Mouse (Mus musculus) MEL-GATA-1-ER (cell line): ENCODE measurements around the gene Srgap2.

Experiments
- DNase-seq: peaks from one replicate; pipeline ENCODE4 v3.0.0-alpha.2; 2012; ENCODE audit warnings: low read depth; ENCODE audit errors: extremely low read depth

The Srgap2 gene

DNA sequence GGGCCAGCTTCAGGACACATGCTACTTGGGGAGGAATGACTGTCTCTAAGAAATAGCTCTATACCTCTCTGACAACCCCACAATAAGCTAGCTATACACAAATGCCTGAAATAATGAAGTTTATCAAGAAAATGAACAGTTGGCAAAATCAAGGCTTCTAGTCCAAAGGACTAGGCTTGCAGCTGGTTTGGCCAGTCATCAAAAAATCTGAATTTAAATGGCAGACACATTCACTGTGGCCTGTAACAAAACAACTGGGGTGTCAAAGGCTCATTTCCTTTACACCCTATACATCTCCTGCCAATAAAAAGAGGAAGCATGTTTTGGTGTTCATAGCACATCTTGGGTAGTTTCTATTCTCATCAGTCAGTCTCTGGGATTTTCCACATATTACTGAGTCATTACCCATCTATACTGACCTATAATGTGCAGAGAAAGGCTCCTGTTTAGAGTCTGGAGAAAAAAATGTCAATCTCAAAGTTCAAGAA, 53.5 kb downstream of the Srgap2 start:
- peak; percentile 46 for DNase-seq

DNA sequence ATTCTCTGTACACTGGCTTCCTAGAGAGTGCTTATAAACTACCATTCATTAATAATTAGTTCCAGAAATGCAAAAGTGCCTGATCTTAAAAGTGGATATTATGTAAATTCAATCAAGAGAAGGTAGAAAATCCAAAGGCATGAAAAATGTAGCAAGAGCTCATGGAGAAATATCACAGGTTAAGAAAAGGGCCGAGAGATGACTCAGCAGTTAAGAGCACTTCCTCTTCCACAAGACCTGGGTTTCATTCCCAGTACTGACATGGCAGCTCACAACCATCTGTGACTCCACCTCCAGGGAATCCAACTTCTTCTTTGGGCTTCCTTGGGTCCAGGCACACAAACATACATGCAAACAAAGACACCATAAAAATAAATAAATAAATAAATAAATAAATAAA, 56.6 kb downstream of the Srgap2 start:
- peak; percentile 80 for DNase-seq

DNA sequence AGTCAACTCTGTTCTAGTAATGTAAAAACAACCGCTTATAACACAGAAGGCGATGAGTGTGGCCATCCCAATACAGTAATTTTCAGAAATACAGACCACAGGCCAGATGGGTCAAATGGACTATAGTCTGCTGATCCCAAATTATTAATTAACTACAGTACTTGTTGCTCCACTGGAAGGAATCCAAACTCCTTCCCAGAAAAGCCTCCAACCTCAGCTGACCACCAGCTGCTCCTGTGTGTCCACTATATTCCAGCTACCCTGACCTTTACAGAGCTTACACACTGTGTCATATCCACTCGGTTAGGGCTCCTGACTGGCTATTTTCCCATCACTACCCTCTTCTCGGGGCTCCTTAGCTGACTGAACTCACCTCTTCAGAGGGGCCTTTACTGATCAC, 61.3 kb downstream of the Srgap2 start:
- no peak for DNase-seq

DNA sequence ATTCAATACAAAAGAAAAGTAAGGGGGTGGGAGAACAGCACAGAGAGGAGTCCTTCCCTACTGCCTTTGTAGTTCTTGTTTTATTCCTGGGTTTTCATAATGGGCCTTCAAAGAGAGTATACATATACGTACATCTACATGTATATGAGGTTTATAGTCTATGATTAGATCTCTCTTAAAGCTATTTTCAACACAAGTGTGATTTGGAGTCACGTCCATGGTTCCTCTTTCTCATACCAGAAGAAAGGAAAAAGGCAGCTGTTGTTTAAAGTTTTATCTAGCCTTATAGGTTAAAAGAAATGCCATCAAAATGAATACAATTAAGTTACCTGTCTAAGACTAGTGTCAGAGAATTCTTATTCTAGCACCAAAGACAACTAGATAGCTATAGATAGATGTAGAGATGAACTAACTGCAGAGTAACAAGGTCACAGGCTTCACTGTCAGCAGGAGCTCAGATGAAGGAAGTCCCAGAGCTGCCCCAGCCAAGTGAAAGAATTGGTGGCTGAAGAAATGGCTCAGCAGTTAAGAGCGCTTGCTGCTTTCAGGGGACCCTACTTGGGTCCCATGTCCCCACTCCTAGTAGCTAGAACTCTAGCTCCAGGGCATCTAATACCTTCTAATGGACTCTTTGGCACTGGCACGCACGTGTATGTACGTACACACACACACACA, 63.1 kb downstream of the Srgap2 start:
- DNase-seq: no peak

DNA sequence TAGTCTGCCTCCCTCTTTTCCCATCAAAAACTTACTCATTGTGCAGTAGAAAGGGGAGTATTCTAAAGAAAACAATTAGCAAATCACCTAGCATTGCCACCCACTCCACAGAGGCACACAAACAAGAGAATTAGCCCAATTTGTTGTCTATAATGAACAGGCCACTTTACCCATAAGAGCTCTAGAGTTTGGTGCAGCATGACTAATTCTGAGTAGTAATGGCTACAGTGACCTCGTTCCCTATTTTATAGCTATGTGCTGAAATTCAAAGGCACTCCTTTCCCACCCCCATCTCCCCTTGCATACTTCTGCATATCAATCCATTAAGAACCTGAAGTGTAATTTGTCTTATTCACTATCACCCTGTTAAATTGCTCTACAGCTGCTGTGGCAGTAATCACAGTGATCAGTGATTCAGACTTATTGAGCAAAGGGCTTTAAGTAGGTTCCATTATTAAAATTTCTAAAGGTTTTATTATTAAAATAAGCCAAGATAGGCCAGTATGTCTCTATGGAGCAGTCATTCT, 64.5 kb downstream of the Srgap2 start:
- no peak for DNase-seq

DNA sequence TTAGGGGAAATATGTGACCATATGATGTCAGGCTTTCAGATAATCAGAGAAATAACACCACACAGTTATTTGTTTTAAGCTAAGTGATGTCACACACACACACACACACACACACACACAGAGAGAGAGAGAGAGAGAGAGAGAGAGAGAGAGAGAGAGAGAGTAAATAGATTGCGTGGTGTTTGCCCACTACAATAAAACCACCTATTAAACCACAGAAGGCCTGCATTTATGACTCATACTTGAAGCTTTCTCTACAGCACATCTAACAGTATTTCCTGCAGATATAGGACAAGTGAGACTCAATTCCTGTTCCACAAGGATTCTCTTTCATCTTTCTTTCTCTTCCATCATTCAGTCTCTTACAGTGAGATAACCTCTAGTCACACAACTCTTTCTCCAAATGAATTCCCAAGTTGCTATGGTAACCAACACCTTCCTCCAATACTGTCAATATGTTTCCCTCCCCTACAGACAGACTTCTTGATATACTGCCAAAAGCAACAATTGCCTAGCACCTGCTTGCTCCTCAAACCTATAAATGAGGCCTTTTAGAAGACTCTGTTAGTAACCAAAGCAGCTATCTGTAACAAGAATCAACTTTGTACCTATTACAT, 66.1 kb downstream of the Srgap2 start:
- DNase-seq: no peak

DNA sequence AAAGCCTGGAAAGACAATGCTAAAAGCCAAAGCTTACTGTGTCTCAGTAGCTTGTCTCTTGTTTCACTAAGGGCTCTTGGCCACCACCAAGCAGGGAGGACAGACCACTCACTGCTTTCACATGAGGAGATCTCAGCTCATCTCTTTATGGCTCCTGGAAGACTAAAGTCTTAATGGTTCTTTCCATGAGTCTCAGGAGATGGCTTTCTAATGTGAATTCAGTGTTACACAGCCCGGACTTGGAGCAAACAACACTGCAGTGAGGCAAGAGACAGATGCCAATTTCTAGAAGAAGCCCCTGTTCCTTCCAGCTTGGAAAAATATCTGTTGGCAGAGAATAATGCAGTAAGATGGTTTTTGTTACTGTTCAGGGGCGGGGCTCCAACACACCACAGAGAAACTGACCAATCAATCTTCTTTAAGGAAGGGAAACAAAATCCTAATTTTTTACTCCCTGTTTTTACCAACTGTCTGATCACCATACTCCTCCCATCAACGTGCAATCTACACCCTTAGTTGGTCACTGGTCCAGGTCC, 71.7 kb downstream of the Srgap2 start:
- DNase-seq: no peak

DNA sequence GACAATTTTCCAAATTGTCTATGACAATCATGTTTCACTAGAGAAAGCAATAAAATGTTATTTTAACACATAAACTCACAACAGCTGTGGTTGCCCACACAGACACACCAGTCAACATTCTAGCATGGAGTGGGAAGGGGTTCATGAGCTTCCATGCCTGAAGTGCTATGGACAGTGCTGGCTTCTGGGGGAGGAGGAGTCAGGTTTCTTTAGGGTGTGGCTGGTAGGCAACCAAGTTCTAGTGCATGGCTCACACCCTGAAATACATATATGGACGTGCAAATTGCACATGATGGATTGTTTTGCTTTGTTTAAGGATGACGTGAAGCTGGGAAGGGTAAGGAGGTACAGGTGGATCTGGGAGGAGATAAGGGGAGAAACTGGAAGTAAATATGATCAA, 72.8 kb downstream of the Srgap2 start:
- no peak for DNase-seq

DNA sequence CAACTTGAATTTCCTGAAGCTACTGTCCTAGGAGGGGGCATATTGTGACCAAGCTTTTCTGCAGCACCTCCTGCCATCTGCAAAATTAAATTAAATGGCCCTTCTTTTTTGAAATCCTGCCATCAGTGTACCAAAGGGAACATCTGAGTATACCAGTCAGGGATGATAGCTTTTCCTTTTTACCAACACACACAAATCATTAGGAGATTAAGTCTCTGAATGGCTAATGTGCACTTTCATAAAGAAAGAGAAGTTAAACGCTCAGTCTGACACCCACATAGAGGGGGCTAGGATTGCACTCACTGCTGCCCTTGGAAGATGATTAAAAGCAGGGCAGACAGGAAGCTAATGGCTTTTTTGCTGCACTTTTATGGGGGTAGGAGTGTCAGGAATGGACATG, 73.8 kb downstream of the Srgap2 start:
- DNase-seq: no peak

DNA sequence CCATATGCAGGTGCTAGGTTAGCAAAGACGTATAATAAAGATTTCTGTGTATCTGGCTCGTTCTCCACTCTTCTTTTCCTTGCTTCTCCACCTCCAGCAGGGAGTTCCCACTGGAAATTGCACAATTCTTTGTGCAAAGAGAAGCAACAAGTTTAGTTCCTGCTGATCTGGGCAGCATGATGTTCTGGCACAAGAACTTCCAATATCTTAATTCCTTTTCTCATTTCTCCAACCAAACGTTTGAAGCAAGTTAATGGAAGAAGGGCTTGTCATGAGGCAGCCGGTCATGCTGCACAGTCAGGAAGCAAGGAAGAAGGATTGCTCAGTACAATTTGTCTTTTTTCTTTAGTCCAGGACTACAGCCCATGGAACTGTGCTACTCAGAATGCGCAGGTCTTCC, 78.8 kb downstream of the Srgap2 start:
- no peak for DNase-seq

DNA sequence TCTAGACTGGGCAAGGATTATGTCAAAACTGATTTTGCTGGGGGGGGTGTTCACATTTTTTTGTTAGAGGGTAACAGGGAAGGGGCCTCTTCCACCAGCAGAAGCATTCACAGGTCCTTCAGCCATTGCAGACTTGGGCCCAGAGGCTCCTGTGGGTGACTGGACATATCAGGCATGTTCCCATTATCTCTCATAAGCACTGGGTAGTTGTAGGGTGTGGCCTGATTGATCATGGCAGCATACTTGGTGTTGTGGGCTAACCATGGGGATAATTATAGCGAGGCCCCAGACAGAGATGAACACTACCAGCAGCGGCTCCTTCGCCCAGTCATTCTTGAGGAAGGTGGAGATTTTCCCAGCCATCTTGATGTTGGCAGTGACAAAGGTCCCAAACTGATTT, 79.8 kb downstream of the Srgap2 start:
- DNase-seq: no peak

DNA sequence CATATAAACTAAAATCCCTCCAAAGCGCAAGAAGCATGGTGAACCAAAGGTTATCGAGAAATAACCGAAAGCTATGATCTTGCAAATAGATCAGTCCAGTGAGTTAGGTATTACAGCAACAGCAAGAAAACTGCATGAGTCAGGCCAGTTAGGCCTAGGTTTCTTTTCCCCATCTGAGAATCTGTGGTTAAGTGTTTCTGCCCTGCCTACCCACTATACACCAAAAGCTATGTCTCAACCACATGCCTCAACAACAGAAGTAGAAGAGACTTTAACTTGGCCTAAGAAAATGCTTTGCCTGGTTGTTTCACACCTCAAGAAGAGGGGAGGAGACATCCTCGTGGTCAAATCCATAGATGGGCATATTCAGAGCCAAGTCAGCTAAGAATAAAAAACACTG, 80.6 kb downstream of the Srgap2 start:
- DNase-seq: no peak

DNA sequence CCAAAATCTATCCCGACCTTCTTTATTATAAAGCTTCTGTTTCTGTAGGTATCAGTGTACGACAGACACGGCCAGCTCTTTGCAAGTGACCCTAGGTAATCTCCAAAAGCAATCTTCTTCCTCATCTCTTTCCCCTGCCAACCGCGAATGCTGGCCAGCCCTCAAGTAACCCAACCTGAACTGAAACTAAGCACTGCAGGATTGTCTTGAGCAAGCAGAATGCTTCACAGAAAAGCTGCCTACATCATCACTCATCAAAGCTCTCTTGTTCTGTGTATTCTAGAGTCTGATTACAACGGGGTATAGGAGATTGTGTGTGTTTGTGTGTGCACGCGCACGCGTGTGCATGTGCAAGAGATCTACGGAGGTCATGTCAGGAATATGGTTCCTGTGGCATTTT, 88.6 kb downstream of the Srgap2 start:
- no peak for DNase-seq

DNA sequence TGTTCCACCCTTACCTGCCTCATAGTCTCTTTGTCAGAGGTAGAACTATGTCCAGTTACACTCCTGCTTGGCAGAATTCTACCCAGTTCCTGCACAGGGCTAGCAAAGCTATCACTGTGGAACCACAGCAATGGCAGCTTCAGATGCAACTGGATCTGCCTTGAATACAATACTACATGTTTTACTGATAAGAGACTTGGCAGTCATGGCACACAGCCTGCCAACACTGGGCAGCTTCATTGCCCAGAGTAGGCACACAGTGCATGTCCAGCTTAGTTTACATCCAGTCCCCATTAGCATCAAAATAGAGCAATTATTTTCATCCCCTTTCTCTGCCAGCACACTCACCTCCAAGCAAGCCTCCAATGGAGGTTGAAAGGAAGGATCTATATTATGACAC, 89.2 kb downstream of the Srgap2 start:
- no peak for DNase-seq

DNA sequence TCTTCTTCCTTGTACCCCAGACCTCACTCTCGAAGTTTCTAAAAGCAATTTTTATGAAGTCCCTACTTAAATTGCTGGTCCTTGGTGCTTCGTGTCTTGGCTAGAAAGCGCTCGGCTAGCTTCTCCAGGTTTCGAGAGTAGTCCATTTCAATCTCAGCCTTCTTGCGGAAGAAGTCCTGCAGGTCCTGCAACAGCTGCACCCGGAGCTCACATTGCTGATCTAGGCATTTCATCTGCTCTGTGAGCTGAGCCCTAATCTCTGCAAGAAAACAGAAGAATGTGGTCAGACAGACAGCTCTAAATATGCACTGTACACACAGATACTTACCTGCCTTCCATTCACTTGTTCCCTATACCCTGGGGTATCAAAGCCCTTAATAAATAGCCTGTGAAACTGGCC, 90.5 kb downstream of the Srgap2 start:
- DNase-seq: no peak

DNA sequence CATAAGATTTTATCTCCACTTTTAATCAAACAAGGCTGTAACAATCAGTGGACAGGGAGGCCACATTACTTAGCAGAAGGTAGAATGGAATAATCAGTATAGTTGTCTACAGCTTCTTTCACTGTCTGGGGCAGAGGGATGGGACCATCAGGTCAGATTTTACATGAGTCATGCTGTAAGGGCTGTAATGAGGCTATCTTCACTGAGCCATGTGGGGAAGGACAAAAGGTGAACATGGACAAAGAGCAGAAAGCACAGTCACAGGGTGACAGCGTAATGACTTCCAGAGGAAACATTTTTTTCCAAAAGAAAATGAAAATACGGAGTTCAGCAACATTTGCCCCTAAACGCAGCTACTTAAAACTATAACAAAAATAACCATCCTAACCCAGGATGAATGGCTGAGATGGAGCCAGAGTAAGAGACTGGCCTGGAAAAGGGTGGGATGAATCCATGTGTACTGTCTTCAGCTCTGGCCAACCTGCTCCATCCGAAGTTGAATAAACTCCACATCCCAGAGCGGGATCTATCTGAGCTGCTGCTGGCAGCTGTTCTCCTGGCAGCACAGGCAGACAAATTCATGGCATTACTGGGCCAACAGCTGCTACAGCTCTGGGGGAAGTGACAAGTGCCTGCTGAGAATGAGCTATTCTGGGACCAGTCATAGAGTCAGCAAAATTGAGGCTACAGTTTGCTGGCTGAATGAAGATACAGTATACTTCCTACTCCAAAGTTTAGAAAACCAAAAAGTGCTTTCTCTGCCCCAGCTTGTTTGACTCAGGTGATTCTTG, 95.5 kb downstream of the Srgap2 start:
- DNase-seq: no peak

DNA sequence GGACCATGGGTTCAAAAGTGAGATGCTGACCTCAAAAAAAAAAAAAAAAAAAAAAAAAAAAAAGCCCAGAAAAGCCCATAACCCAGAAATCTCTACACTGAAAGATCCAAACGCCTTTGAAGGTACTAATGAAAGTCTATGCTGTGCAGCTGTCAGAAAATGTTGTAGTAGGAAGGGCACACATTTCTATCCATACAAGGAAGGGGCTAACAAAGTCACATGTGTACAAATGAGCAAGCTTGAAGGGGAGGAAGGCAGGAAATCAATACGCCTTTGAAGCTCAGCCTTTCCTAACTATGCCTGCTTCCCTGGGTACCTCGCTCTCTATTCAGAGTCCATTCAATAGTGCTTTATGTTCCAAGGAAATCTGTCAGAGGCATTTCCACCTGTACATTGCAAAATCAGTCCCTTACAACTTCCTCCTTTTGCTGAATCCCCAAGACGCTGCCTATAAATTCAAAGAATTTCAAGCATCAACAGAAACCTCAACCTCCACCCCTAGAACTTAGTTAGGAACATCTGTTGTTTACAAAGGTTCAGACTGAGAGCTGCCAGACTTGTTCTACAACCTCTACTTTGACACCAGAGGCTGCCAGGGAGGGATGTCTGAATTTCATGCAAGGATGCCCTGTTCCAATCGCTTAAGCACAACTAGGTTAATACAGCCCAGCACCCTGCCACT, 99.9 kb downstream of the Srgap2 start:
- DNase-seq: no peak

DNA sequence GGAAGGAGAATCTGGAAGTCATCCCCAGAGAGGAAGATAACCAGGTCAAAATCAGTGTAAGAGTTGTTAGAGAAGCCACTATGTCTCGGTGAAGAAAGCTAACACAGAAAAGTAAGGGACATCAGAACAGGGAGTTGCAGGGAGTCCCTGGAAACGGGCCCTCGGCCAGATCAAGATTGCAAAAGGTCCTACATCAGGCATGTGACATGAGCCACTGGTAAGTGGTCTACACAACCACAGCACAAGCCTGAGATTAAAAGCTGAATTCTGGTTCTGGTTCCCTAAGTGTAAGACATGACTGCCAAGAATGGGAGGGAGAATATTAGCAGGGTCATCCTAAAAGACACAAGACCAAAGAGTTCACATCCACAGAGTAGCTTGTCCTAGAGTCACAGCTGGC, 104.1 kb downstream of the Srgap2 start:
- DNase-seq: no peak

DNA sequence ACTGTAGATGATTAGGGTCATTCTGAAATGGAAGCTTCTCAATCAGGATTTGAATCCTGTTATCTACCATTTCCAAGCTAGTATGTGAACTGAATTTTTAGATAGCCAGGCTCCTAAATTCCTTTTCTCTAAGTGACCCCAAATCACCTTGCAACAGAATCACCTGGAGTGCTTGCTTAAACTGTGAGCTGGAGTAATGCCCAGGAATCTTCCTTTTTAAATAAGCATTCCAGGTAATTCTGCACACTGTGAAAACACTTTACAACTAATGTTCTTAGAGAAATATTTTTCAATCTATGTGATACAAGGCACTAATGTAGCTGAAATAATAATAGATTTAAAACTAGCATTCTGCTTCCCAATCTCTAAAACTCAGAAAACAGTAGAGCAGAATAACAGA, 106.0 kb downstream of the Srgap2 start:
- no peak for DNase-seq

DNA sequence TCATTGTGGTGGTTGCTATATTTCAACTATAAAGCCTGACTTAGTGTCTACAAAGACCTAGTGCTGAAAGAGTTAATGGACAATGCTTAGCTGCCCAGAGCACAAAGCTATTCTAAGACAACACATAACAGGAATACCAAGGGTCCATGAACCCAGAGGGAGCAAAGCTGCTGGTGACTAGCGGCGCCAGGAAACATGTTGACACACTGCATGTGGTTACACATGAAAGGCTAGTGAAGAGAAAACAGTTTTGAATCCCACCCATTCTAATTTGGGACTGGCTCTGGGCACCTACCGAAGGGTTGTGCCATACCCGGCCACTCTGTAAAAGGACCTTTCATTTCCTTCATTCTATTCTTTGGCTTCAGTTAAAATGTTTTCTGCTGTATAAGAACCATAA, 106.5 kb downstream of the Srgap2 start:
- DNase-seq: no peak

DNA sequence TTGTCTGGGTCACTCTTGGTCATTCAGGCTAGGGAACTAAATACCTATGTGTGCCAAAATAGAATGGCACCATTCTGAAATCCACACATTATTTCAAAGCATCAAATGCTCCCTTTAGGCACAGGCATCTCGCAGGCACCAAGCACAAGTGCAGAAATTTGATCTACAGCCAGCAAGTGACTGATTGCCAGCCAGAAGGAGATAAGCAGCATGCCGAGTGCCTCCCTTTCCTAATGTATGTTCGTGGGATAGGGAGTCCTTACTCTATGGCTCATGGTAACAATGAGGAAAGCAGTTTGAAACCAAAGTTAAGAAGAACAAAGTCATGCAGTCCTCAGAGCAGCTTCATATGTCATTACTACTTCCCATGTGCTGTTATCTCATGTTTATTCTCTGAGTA, 107.8 kb downstream of the Srgap2 start:
- no peak for DNase-seq
